Mouse (Mus musculus): ENCODE measurements around the gene Bloc1s1. TPM values are rescaled to one million over a fixed set of nuclear protein-coding genes. Genes with fewer than 3 reads are reported as not detected.

The Bloc1s1 gene
- polyA plus RNA-seq, 1 experiment: 238 TPM

DNA sequence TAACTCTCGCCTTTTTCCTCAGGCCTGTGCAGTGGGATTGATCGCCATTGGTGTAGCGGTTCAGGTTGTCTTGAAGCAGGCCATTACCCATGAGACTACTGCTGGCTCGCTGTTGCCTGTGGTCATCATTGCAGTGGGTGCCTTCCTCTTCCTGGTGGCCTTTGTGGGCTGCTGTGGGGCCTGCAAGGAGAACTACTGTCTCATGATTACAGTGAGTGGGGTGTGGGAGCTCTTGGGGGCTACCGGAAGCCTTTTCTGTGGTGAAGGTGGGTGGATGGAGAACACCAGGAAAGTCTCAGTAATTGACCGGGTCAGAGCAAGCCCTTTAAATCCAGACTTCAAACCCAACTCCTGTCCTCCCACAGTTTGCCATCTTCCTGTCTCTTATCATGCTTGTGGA is 12.4 kb downstream of the Bloc1s1 start:
- peaks cover 48% of the 10 kb centered on the region for H3K36me3 ChIP-seq (ENCODE audit: control insufficient read depth, insufficient read depth)

DNA sequence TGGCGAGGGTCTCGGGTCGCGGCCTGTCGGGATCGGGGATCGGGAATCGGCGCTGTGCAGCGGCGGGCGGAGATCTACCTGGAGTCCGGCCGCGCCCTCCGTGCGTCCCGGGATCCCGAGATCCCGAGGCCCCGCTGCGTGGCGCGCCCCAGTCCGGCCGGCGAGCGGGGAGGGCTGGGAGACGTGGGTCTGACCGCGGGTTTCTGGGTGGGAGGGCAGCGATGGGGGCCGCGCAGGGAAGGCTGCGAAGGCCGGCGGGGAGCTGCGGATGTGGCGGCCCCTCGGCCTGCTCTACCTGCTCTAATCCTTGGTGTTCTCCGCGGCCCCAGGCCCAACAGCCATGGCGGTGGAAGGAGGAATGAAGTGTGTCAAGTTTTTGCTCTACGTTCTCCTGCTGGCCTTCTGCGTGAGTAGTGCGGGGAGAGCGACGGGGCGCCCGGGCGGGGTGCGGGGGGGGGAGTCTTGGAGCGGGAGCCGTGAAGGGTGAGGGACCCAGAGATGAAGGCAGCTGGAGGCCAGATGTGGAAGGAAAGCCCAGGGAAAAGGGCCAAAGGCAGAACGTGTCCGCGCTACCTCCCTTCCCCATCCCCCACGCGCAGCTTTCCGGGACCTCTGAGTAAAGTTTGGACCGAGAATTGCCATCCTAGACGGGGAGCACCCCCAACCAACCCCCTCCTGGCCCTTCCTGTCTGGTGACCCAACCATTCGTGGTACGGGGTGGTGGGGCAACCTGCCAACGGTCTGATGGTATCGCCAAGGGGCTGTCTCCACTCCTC is 13.6 kb downstream of the Bloc1s1 start:
- TF ChIP-seq E2F4 (IDR thresholded peaks at IDR 0.05; ENCODE audit: insufficient read depth) (no peak), SRF (IDR thresholded peaks at IDR 0.05; ENCODE audit: control insufficient read depth, insufficient read length, low read depth) (no peak), MYOG (IDR thresholded peaks at IDR 0.05; ENCODE audit: control insufficient read depth in 1 of 3, insufficient read depth in 1 of 3, insufficient read length in 2 of 3, low read depth in 2 of 3) (no peak), REST (IDR thresholded peaks at IDR 0.05; ENCODE audit: insufficient read depth, insufficient read length) (no peak), POLR2AphosphoS2 (IDR thresholded peaks at IDR 0.05; ENCODE audit: insufficient read length, low read depth) (peak; percentile 77), MAX (IDR thresholded peaks at IDR 0.05; ENCODE audit: low read depth) (no peak), USF1 (IDR thresholded peaks at IDR 0.05; ENCODE audit: low read depth) (no peak), POLR2A (IDR thresholded peaks at IDR 0.05; ENCODE audit: insufficient read length, low read depth) (peak; percentile 40)
- H3K36me3 ChIP-seq (ENCODE audit: control insufficient read depth, insufficient read depth): peaks cover 39% of the 10 kb centered on the region
- H3K4me2 ChIP-seq (ENCODE audit: low read depth): peak overlapping the region; percentile 93
- no peaks in the 10 kb centered on the region for H3K27me3 ChIP-seq (ENCODE audit: control insufficient read depth, insufficient read depth, insufficient read length)
- peaks cover 60% of the 10 kb centered on the region for H3K79me2 ChIP-seq (ENCODE audit: control insufficient read depth, insufficient read depth)
- H3K4me3 ChIP-seq: peak overlapping the region; percentile 96
- H3ac ChIP-seq (ENCODE audit: control insufficient read depth, insufficient read length): peak overlapping the region; percentile 90

More for the DNA sequence above, 12.4 kb downstream of the Bloc1s1 start:
- TF ChIP-seq TCF3 (IDR thresholded peaks at IDR 0.05; ENCODE audit: insufficient read length, low read depth) (no peak), MYOD1 (IDR thresholded peaks at IDR 0.05; ENCODE audit: control insufficient read depth in 1 of 3, insufficient read length in 2 of 3, low read depth in 2 of 3) (no peak), POLR2A (IDR thresholded peaks at IDR 0.05; ENCODE audit: insufficient read length, low read depth) (no peak), MAX (IDR thresholded peaks at IDR 0.05; ENCODE audit: low read depth) (no peak), SRF (IDR thresholded peaks at IDR 0.05; ENCODE audit: control insufficient read depth, insufficient read length, low read depth) (no peak), MYOG (IDR thresholded peaks at IDR 0.05; ENCODE audit: control insufficient read depth in 1 of 3, insufficient read depth in 1 of 3, insufficient read length in 2 of 3, low read depth in 2 of 3) (no peak), USF1 (IDR thresholded peaks at IDR 0.05; ENCODE audit: low read depth) (no peak), POLR2AphosphoS2 (IDR thresholded peaks at IDR 0.05; ENCODE audit: insufficient read length, low read depth) (no peak), E2F4 (IDR thresholded peaks at IDR 0.05; ENCODE audit: insufficient read depth) (no peak)
- H3K4me3 ChIP-seq: peak overlapping the region; percentile 96
- H3K79me2 ChIP-seq (ENCODE audit: control insufficient read depth, insufficient read depth): peaks cover 64% of the 10 kb centered on the region
- H3ac ChIP-seq (ENCODE audit: control insufficient read depth, insufficient read length): peak overlapping the region; percentile 90
- peak overlapping the region; percentile 93 for H3K4me2 ChIP-seq (ENCODE audit: low read depth)
- H3K27me3 ChIP-seq (ENCODE audit: control insufficient read depth, insufficient read depth, insufficient read length): no peaks in the 10 kb centered on the region

DNA sequence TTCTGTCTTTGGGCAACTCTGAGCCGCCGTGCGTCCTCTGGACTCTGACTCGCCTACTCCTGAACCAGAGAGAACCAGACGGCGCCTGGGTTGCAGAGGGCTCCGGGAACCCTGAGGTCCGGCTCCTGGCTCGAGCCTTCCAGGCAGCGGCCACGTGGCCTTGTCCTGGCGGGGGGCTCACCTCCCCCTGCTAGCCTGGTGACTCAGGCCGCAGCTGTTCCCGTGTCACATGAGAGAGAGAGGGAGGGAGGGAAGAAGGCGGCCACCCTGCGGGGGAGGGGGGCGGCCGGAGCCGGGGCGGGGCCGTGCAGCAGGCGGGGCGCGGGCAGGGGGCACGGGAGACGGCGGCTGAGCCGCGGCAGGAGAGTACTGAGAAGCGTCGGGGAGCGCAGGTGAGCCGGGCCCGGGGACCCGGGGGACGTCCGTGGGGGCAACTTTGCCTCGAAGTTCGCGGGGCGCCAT is 14.2 kb downstream of the Bloc1s1 start:
- peak; percentile 70 for TF ChIP-seq TCF3 (IDR thresholded peaks at IDR 0.05; ENCODE audit: insufficient read length, low read depth)
- peak; percentile 81 for TF ChIP-seq POLR2A (IDR thresholded peaks at IDR 0.05; ENCODE audit: insufficient read length, low read depth)
- peak; percentile 87 for TF ChIP-seq TCF12 (IDR thresholded peaks at IDR 0.05; ENCODE audit: insufficient read depth, poor library complexity, severe bottlenecking)
- TF ChIP-seq SRF (IDR thresholded peaks at IDR 0.05; ENCODE audit: control insufficient read depth, insufficient read length, low read depth): no peak
- peak; percentile 93 for TF ChIP-seq USF1 (IDR thresholded peaks at IDR 0.05; ENCODE audit: low read depth)
- TF ChIP-seq E2F4 (IDR thresholded peaks at IDR 0.05; ENCODE audit: insufficient read depth): no peak
- peak; percentile 74 to 97 (median 96) for TF ChIP-seq MYOG (IDR thresholded peaks at IDR 0.05; ENCODE audit: control insufficient read depth in 1 of 3, insufficient read depth in 1 of 3, insufficient read length in 2 of 3, low read depth in 2 of 3)
- peak; percentile 54 for TF ChIP-seq POLR2AphosphoS2 (IDR thresholded peaks at IDR 0.05; ENCODE audit: insufficient read length, low read depth)
- TF ChIP-seq MAX (IDR thresholded peaks at IDR 0.05; ENCODE audit: low read depth): peak; percentile 75
- no peak for TF ChIP-seq CEBPB (IDR thresholded peaks at IDR 0.05; ENCODE audit: insufficient read depth, poor library complexity, severe bottlenecking)
- peak; percentile 13 to 99 (median 97) for TF ChIP-seq MYOD1 (IDR thresholded peaks at IDR 0.05; ENCODE audit: control insufficient read depth in 1 of 3, insufficient read length in 2 of 3, low read depth in 2 of 3)
- no peak for TF ChIP-seq REST (IDR thresholded peaks at IDR 0.05; ENCODE audit: insufficient read depth, insufficient read length)
- Histone ChIP-seq H3K36me3 (ENCODE audit: control insufficient read depth, insufficient read depth) (peaks cover 33% of the 10 kb centered on the region), H3K4me3 (peak overlapping the region; percentile 96), H3K27me3 (ENCODE audit: control insufficient read depth, insufficient read depth, insufficient read length) (no peaks in the 10 kb centered on the region), H3K4me2 (ENCODE audit: low read depth) (peak overlapping the region; percentile 84), H3ac (ENCODE audit: control insufficient read depth, insufficient read length) (peak overlapping the region; percentile 90), H3K79me2 (ENCODE audit: control insufficient read depth, insufficient read depth) (peaks cover 53% of the 10 kb centered on the region)

DNA sequence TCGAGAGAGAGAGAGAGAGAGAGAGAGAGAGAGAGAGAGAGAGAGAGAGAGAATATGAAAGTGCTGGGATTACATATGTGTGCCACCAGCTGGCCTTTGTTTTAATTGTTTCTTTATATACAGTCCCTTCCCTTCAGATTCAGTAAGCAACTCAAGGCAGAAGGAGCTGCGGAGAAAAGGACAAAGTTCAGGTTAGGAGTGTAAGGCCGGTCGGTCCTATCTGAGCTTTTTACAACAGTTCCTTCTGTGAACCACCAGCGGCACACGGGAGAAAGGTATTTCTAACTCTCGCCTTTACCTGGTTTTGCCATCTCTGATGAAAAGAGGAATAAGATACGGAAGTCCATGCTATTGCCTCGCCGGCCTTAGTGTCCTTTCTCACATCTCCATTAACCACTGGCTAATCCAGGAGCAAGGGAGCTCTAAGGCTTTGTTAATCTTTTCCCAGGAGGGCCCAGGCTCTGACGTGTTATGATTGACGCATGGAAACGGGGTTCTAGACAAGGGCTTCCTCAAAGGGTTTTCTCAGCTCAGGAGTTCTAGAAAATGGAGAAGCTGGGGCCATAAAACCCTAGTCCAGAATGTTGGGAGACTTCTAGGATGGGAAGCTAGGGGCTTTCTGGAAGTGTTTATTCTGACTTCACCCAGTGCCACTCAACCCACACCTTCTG is 14.9 kb downstream of the Bloc1s1 start:
- Histone ChIP-seq H3K4me3 (peak overlapping the region; percentile 96), H3K27me3 (ENCODE audit: control insufficient read depth, insufficient read depth, insufficient read length) (no peaks in the 10 kb centered on the region), H3K4me2 (ENCODE audit: low read depth) (peak overlapping the region; percentile 84), H3ac (ENCODE audit: control insufficient read depth, insufficient read length) (peak overlapping the region; percentile 90), H3K79me2 (ENCODE audit: control insufficient read depth, insufficient read depth) (peaks cover 46% of the 10 kb centered on the region), H3K36me3 (ENCODE audit: control insufficient read depth, insufficient read depth) (peaks cover 26% of the 10 kb centered on the region)
- TF ChIP-seq TCF12 (IDR thresholded peaks at IDR 0.05; ENCODE audit: insufficient read depth, poor library complexity, severe bottlenecking) (no peak), E2F4 (IDR thresholded peaks at IDR 0.05; ENCODE audit: insufficient read depth) (no peak), POLR2AphosphoS2 (IDR thresholded peaks at IDR 0.05; ENCODE audit: insufficient read length, low read depth) (no peak), TCF3 (IDR thresholded peaks at IDR 0.05; ENCODE audit: insufficient read length, low read depth) (no peak), REST (IDR thresholded peaks at IDR 0.05; ENCODE audit: insufficient read depth, insufficient read length) (no peak)
